Mouse (Mus musculus): ENCODE data around the gene Coro7. TPM values are rescaled to one million over a fixed set of nuclear protein-coding genes. Genes with fewer than 3 reads are reported as not detected.

Coro7 gene
- polyA plus RNA-seq, 1 experiment from 2014 or later, result 21.7 TPM

GRCm38 (mm10) chr16:4629950-4630349 lies 49.6 kb downstream of the Coro7 start:
- Histone ChIP-seq H3K9ac (replicated peaks) (no peak overlapping the region), H3K4me3 (no peak overlapping the region), H3K4me2 (replicated peaks) (no peak overlapping the region), H3K36me3 (peaks cover 20% of the 10 kb centered on the region; the same call in 1 of the 2 replicates), H3K9me3 (no peaks in the 10 kb centered on the region), H3K27me3 (no peaks in the 10 kb centered on the region), H3K27ac (replicated peaks) (no peak overlapping the region), H3K4me1 (no peaks in the 10 kb centered on the region)
- WGBS, result 22% methylated on average over 6 of the region's 6 CpGs
- peak; percentile 17; the same call in 1 of the 2 replicates for ATAC-seq (ENCODE audit: low FRiP score, low read depth)

GRCm38 (mm10) chr16:4628898-4629419 lies 50.6 kb downstream of the Coro7 start:
- Histone ChIP-seq H3K36me3 (peaks cover 20% of the 10 kb centered on the region; the same call in 1 of the 2 replicates), H3K4me1 (peaks cover 3% of the 10 kb centered on the region), H3K27me3 (no peaks in the 10 kb centered on the region), H3K9me3 (no peaks in the 10 kb centered on the region), H3K27ac (replicated peaks) (no peak overlapping the region), H3K4me2 (replicated peaks) (no peak overlapping the region), H3K4me3 (no peak overlapping the region), H3K9ac (replicated peaks) (no peak overlapping the region)
- WGBS, result 93% methylated on average over 9 of the region's 9 CpGs
- no peak for ATAC-seq (ENCODE audit: low FRiP score, low read depth)

- Histone ChIP-seq H3K4me2 (replicated peaks) (no peak overlapping the region), H3K4me3 (no peak overlapping the region), H3K9ac (replicated peaks) (no peak overlapping the region), H3K27ac (replicated peaks) (no peak overlapping the region), H3K27me3 (no peaks in the 10 kb centered on the region), H3K4me1 (peaks cover 18% of the 10 kb centered on the region), H3K36me3 (peaks cover 13% of the 10 kb centered on the region; the same call in 1 of the 2 replicates), H3K9me3 (no peaks in the 10 kb centered on the region)
- ATAC-seq (ENCODE audit: low FRiP score, low read depth), result no peak
- 92% methylated on average over 6 of the region's 6 CpGs for WGBS
Observed at GRCm38 (mm10) chr16:4627105-4627504, 52.5 kb downstream of the Coro7 start.

- H3K9ac ChIP-seq (replicated peaks), result peak within 1 kb of the TSS; percentile 75
- peak within 1 kb of the TSS; percentile 70 for H3K4me3 ChIP-seq
- H3K27ac ChIP-seq (replicated peaks), result peak within 1 kb of the TSS; percentile 81
- peak within 1 kb of the TSS; percentile 67 for H3K4me2 ChIP-seq (replicated peaks)
- WGBS, result under 1% methylated on average over 56 of the region's 56 CpGs
- H3K4me1 ChIP-seq, result peaks cover 21% of the 10 kb centered on the region
- ATAC-seq (ENCODE audit: low FRiP score, low read depth), result peak; percentile 89
- no peaks in the 10 kb centered on the region for H3K9me3 ChIP-seq
- no peaks in the 10 kb centered on the region for H3K27me3 ChIP-seq
- H3K36me3 ChIP-seq, result peaks cover 16% of the 10 kb centered on the region; the same call in 1 of the 2 replicates
Observed at GRCm38 (mm10) chr16:4624481-4625110, 55.0 kb downstream of the Coro7 start, which contains the start of gene Pam16. TSS of gene Pam16 (minus strand) at chr16:4624988.

GRCm38 (mm10) chr16:4624074-4624473 lies 55.5 kb downstream of the Coro7 start:
- Histone ChIP-seq H3K36me3 (peaks cover 18% of the 10 kb centered on the region; the same call in 1 of the 2 replicates), H3K4me2 (replicated peaks) (peak overlapping the region; percentile 67), H3K27me3 (no peaks in the 10 kb centered on the region), H3K9ac (replicated peaks) (peak overlapping the region; percentile 75), H3K9me3 (no peaks in the 10 kb centered on the region), H3K4me3 (peak overlapping the region; percentile 70), H3K4me1 (peaks cover 21% of the 10 kb centered on the region), H3K27ac (replicated peaks) (peak overlapping the region; percentile 81)
- ATAC-seq (ENCODE audit: low FRiP score, low read depth), result 0 out of 2 replicates have a peak, but pooled peaks have one; percentile 3
- 20% methylated on average over 9 of the region's 9 CpGs for whole genome bisulfite sequencing

GRCm38 (mm10) chr16:4616829-4617228 lies 62.7 kb downstream of the Coro7 start:
- no peak overlapping the region for H3K9ac ChIP-seq (replicated peaks)
- no peaks in the 10 kb centered on the region for H3K4me1 ChIP-seq
- no peak overlapping the region for H3K4me2 ChIP-seq (replicated peaks)
- peaks cover 62% of the 10 kb centered on the region for H3K36me3 ChIP-seq
- no peak for ATAC-seq (ENCODE audit: low FRiP score, low read depth)
- WGBS, result 91% methylated on average over 4 of the region's 4 CpGs
- H3K27me3 ChIP-seq, result no peaks in the 10 kb centered on the region
- no peak overlapping the region for H3K4me3 ChIP-seq
- H3K27ac ChIP-seq (replicated peaks), result no peak overlapping the region
- no peaks in the 10 kb centered on the region for H3K9me3 ChIP-seq

GRCm38 (mm10) chr16:4615297-4615696 lies 64.3 kb downstream of the Coro7 start:
- Histone ChIP-seq H3K27ac (replicated peaks) (no peak overlapping the region), H3K4me2 (replicated peaks) (no peak overlapping the region), H3K4me3 (no peak overlapping the region), H3K36me3 (peaks cover 75% of the 10 kb centered on the region), H3K27me3 (no peaks in the 10 kb centered on the region), H3K9ac (replicated peaks) (no peak overlapping the region), H3K4me1 (no peaks in the 10 kb centered on the region), H3K9me3 (no peaks in the 10 kb centered on the region)
- 95% methylated on average over 1 of the region's 1 CpGs for WGBS
- ATAC-seq (ENCODE audit: low FRiP score, low read depth), result no peak

GRCm38 (mm10) chr16:4614639-4615038 lies 64.9 kb downstream of the Coro7 start:
- no peak for ATAC-seq (ENCODE audit: low FRiP score, low read depth)
- H3K36me3 ChIP-seq, result peaks cover 78% of the 10 kb centered on the region

GRCm38 (mm10) chr16:4613736-4614135 lies 65.8 kb downstream of the Coro7 start:
- H3K4me2 ChIP-seq (replicated peaks), result no peak overlapping the region
- H3K36me3 ChIP-seq, result peaks cover 78% of the 10 kb centered on the region
- no peaks in the 10 kb centered on the region for H3K27me3 ChIP-seq
- H3K9me3 ChIP-seq, result no peaks in the 10 kb centered on the region
- WGBS, result 94% methylated on average over 9 of the region's 9 CpGs
- no peak; the same call in 1 of the 2 replicates for ATAC-seq (ENCODE audit: low FRiP score, low read depth)
- no peak overlapping the region for H3K27ac ChIP-seq (replicated peaks)
- H3K4me1 ChIP-seq, result no peaks in the 10 kb centered on the region
- H3K4me3 ChIP-seq, result no peak overlapping the region
- no peak overlapping the region for H3K9ac ChIP-seq (replicated peaks)

More at GRCm38 (mm10) chr16:4614639-4615038, 64.9 kb downstream of the Coro7 start:
- H3K9ac ChIP-seq (replicated peaks), result no peak overlapping the region
- H3K4me1 ChIP-seq, result no peaks in the 10 kb centered on the region
- H3K4me3 ChIP-seq, result no peak overlapping the region
- WGBS, result 85% methylated on average over 3 of the region's 3 CpGs
- no peak overlapping the region for H3K4me2 ChIP-seq (replicated peaks)
- H3K27me3 ChIP-seq, result no peaks in the 10 kb centered on the region
- no peaks in the 10 kb centered on the region for H3K9me3 ChIP-seq
- no peak overlapping the region for H3K27ac ChIP-seq (replicated peaks)

GRCm38 (mm10) chr16:4611676-4612075 lies 67.9 kb downstream of the Coro7 start:
- Histone ChIP-seq H3K27me3 (no peaks in the 10 kb centered on the region), H3K27ac (replicated peaks) (no peak overlapping the region), H3K4me2 (replicated peaks) (no peak overlapping the region), H3K4me3 (no peak overlapping the region), H3K9me3 (no peaks in the 10 kb centered on the region), H3K36me3 (peaks cover 66% of the 10 kb centered on the region), H3K9ac (replicated peaks) (no peak overlapping the region), H3K4me1 (peaks cover 15% of the 10 kb centered on the region)
- no peak for ATAC-seq (ENCODE audit: low FRiP score, low read depth)
- whole genome bisulfite sequencing, result 94% methylated on average over 7 of the region's 7 CpGs

- Histone ChIP-seq H3K4me1 (peaks cover 20% of the 10 kb centered on the region), H3K9ac (replicated peaks) (no peak overlapping the region), H3K9me3 (no peaks in the 10 kb centered on the region), H3K27ac (replicated peaks) (no peak overlapping the region), H3K4me3 (no peak overlapping the region), H3K27me3 (no peaks in the 10 kb centered on the region), H3K36me3 (peaks cover 65% of the 10 kb centered on the region), H3K4me2 (replicated peaks) (no peak overlapping the region)
- ATAC-seq (ENCODE audit: low FRiP score, low read depth), result no peak
- 90% methylated on average over 5 of the region's 5 CpGs for WGBS
Observed at GRCm38 (mm10) chr16:4611193-4611592, 68.4 kb downstream of the Coro7 start.

GRCm38 (mm10) chr16:4608532-4609059 lies 71.0 kb downstream of the Coro7 start:
- Histone ChIP-seq H3K27ac (replicated peaks) (0 out of 2 replicates have a peak overlapping the region, but pooled peaks have one; percentile 6), H3K4me1 (peaks cover 46% of the 10 kb centered on the region), H3K9ac (replicated peaks) (no peak overlapping the region), H3K9me3 (no peaks in the 10 kb centered on the region), H3K4me2 (replicated peaks) (no peak overlapping the region), H3K4me3 (no peak overlapping the region), H3K36me3 (peaks cover 41% of the 10 kb centered on the region), H3K27me3 (no peaks in the 10 kb centered on the region)
- WGBS, result 89% methylated on average over 19 of the region's 19 CpGs
- no peak for ATAC-seq (ENCODE audit: low FRiP score, low read depth)

Data from midbrain, embryonic 12.5 days (tissue).